Mouse (Mus musculus): ENCODE data around the gene Gm20388. TPM values are rescaled to one million over a fixed set of nuclear protein-coding genes. Genes with fewer than 3 reads are reported as not detected.

Gene Gm20388
- polyA plus RNA-seq, 1 experiment from 2014 or later = 12.4 TPM

DNA sequence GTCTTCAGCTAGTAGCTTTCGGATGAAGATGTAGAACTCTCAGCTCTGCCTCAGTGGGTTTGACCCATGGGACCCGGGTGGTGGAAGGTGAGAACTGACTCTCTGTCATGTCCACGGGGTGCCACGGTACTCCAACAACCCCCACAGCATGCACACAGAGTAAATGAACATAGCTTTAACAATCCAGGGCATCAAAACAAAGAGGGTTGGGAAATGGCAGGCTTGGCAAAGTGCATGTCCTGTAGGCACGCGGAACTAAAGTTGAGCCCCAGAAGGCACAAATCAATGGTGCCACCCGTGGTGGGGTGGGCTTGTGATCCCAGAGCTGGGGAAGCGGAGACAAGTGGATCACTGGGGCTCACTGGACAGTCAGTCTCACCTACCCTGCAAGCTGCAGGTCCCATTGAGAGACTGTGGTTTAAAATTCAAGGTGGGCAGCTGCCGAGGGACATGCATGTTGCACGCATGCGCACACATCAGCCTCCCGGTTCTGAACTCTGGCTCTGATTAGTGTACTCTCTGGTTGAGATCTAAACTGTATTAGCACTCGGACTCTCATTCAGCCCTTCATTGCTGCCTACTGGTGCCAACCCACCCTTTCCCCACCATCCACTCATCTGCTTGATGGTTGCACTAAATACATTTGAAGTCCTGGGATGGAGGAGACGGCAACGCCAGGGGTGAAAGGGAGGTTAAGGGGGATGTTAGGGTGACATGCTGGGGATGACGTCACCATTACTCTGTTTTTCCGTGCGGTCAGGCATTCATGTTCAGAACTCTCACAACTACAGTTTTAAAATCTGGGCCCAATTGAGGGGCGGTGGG, 2037.9 kb downstream of the Gm20388 start:
- H3K9ac ChIP-seq (ENCODE audit: low read depth, low read length) = peak overlapping the region; percentile 57
- no peaks in the 10 kb centered on the region for H3K9me3 ChIP-seq (ENCODE audit: control insufficient read depth, low read length)
- peak overlapping the region; percentile 71 for H3K4me2 ChIP-seq (ENCODE audit: low read length)
- peak overlapping the region; percentile 39 for H3K4me3 ChIP-seq (ENCODE audit: low read length)
- no peaks in the 10 kb centered on the region for H3K27me3 ChIP-seq (replicated peaks; ENCODE audit: control insufficient read depth, insufficient read depth, low read length)
- H3K4me1 ChIP-seq (ENCODE audit: control insufficient read depth, insufficient read depth, low read depth, low read length) = peaks cover 37% of the 10 kb centered on the region
- H3K36me3 ChIP-seq (ENCODE audit: control insufficient read depth, insufficient read depth, low read length) = no peaks in the 10 kb centered on the region
- no peak for ATAC-seq
- WGBS = 59% methylated on average over 19 of the region's 19 CpGs
- peak overlapping the region; percentile 55; the same call in 1 of the 2 replicates for H3K27ac ChIP-seq (ENCODE audit: low read depth, low read length)

- Histone ChIP-seq H3K9ac (ENCODE audit: low read depth, low read length) (peak within 1 kb of the TSS; percentile 95), H3K27ac (ENCODE audit: low read depth, low read length) (peak within 1 kb of the TSS; percentile 97), H3K4me3 (ENCODE audit: low read length) (peak within 1 kb of the TSS; percentile 89), H3K27me3 (replicated peaks; ENCODE audit: control insufficient read depth, insufficient read depth, low read length) (no peaks in the 10 kb centered on the region), H3K9me3 (ENCODE audit: control insufficient read depth, low read length) (no peaks in the 10 kb centered on the region), H3K36me3 (ENCODE audit: control insufficient read depth, insufficient read depth, low read length) (no peaks in the 10 kb centered on the region; the same call in 1 of the 2 replicates), H3K4me1 (ENCODE audit: control insufficient read depth, insufficient read depth, low read depth, low read length) (peaks cover 37% of the 10 kb centered on the region), H3K4me2 (ENCODE audit: low read length) (peak within 1 kb of the TSS; percentile 71)
- WGBS = 73% methylated on average over 6 of the region's 6 CpGs
- 0 out of 2 replicates have a peak, but pooled peaks have one; percentile 0 for ATAC-seq
Observed at GRCm38 (mm10) chr8:121949222-121949800, 2038.7 kb downstream of the Gm20388 start, which contains the start of gene Banp. Banp (plus strand) TSS chr8:121949750.

GRCm38 (mm10) chr8:121949941-121950748, 2039.5 kb downstream of the Gm20388 start:
- WGBS = 0% methylated on average over 47 of the region's 66 CpGs
- Histone ChIP-seq H3K9me3 (ENCODE audit: control insufficient read depth, low read length) (no peaks in the 10 kb centered on the region), H3K4me1 (ENCODE audit: control insufficient read depth, insufficient read depth, low read depth, low read length) (peaks cover 37% of the 10 kb centered on the region), H3K36me3 (ENCODE audit: control insufficient read depth, insufficient read depth, low read length) (no peaks in the 10 kb centered on the region; the same call in 1 of the 2 replicates), H3K4me3 (ENCODE audit: low read length) (peak overlapping the region; percentile 89), H3K4me2 (ENCODE audit: low read length) (peak overlapping the region; percentile 52), H3K27ac (ENCODE audit: low read depth, low read length) (peak overlapping the region; percentile 97), H3K27me3 (replicated peaks; ENCODE audit: control insufficient read depth, insufficient read depth, low read length) (no peaks in the 10 kb centered on the region), H3K9ac (ENCODE audit: low read depth, low read length) (peak overlapping the region; percentile 95)
- peak; percentile 97 for ATAC-seq

DNA sequence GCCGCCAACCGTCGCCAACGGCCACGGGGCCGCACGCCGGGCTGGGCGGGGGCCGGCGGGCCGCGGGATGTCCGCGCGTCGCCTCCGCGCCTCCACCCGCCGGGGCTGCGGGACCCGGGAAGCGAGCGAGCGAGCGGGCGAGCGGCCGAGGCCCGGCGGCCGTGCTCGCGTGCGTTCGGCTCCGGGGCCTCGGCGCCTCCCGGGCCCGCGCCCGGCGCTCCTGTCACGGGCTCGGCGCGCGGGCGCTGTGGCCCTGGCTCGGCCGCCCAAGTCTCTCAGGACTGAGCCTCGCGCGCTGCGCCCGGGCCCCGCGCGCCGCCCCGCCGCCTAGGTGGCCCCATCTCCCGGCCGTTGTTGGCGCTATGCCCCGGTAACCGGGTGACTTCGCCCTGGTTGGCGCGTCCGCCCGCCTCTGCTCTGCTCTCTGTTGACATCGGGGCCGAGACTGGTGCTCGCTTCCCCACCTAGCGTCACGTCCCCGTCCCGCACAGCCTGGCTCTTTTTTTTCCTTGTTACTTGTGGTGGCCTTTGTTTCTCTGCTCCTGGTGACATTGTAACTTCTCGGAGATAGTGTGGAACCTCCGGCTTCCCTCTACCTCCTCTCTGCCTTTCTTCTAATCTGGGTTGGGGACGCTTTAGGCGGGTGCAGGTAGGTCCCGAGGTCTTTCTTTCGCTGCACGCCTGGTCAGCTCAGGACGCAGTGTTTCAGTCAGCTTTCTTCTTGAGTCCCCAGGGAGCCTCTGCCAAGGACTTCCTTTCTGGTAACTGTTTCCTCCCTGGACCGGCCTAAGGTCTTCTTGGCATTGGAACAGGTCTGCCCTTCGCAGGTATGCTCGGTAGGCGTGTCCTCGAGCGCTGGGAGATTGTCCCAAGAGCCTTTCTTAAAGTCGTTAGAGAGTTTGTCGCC, 2040.4 kb downstream of the Gm20388 start:
- peak overlapping the region; percentile 89 for H3K4me3 ChIP-seq (ENCODE audit: low read length)
- peak; percentile 1 for ATAC-seq
- H3K4me2 ChIP-seq (ENCODE audit: low read length) = peak overlapping the region; percentile 95
- peaks cover 4% of the 10 kb centered on the region; the same call in 1 of the 2 replicates for H3K36me3 ChIP-seq (ENCODE audit: control insufficient read depth, insufficient read depth, low read length)
- no peaks in the 10 kb centered on the region for H3K9me3 ChIP-seq (ENCODE audit: control insufficient read depth, low read length)
- H3K27ac ChIP-seq (ENCODE audit: low read depth, low read length) = peak overlapping the region; percentile 97
- under 1% methylated on average over 61 of the region's 97 CpGs for WGBS
- H3K27me3 ChIP-seq (replicated peaks; ENCODE audit: control insufficient read depth, insufficient read depth, low read length) = no peaks in the 10 kb centered on the region
- peak overlapping the region; percentile 95 for H3K9ac ChIP-seq (ENCODE audit: low read depth, low read length)
- peaks cover 37% of the 10 kb centered on the region for H3K4me1 ChIP-seq (ENCODE audit: control insufficient read depth, insufficient read depth, low read depth, low read length)

GRCm38 (mm10) chr8:121951656-121952009, 2041.0 kb downstream of the Gm20388 start:
- 33% methylated on average over 7 of the region's 7 CpGs for WGBS

GRCm38 (mm10) chr8:121952122-121952521, 2041.5 kb downstream of the Gm20388 start:
- Histone ChIP-seq H3K4me3 (ENCODE audit: low read length) (no peak overlapping the region), H3K9ac (ENCODE audit: low read depth, low read length) (peak overlapping the region; percentile 11; the same call in 1 of the 2 replicates), H3K4me1 (ENCODE audit: control insufficient read depth, insufficient read depth, low read depth, low read length) (peaks cover 35% of the 10 kb centered on the region)

More at GRCm38 (mm10) chr8:121951656-121952009, 2041.0 kb downstream of the Gm20388 start:
- Histone ChIP-seq H3K4me3 (ENCODE audit: low read length) (peak overlapping the region; percentile 89), H3K27me3 (replicated peaks; ENCODE audit: control insufficient read depth, insufficient read depth, low read length) (no peaks in the 10 kb centered on the region), H3K4me2 (ENCODE audit: low read length) (peak overlapping the region; percentile 95), H3K27ac (ENCODE audit: low read depth, low read length) (peak overlapping the region; percentile 97), H3K36me3 (ENCODE audit: control insufficient read depth, insufficient read depth, low read length) (peaks cover 4% of the 10 kb centered on the region; the same call in 1 of the 2 replicates), H3K4me1 (ENCODE audit: control insufficient read depth, insufficient read depth, low read depth, low read length) (peaks cover 37% of the 10 kb centered on the region), H3K9me3 (ENCODE audit: control insufficient read depth, low read length) (no peaks in the 10 kb centered on the region), H3K9ac (ENCODE audit: low read depth, low read length) (peak overlapping the region; percentile 95)
- no peak for ATAC-seq

GRCm38 (mm10) chr8:121952800-121953199, 2042.2 kb downstream of the Gm20388 start:
- WGBS = 83% methylated on average over 7 of the region's 7 CpGs
- H3K27ac ChIP-seq (ENCODE audit: low read depth, low read length) = no peak overlapping the region
- no peak for ATAC-seq
- no peak overlapping the region for H3K4me3 ChIP-seq (ENCODE audit: low read length)
- H3K9ac ChIP-seq (ENCODE audit: low read depth, low read length) = no peak overlapping the region
- H3K4me1 ChIP-seq (ENCODE audit: control insufficient read depth, insufficient read depth, low read depth, low read length) = peaks cover 30% of the 10 kb centered on the region
- H3K27me3 ChIP-seq (replicated peaks; ENCODE audit: control insufficient read depth, insufficient read depth, low read length) = no peaks in the 10 kb centered on the region
- peaks cover 4% of the 10 kb centered on the region; the same call in 1 of the 2 replicates for H3K36me3 ChIP-seq (ENCODE audit: control insufficient read depth, insufficient read depth, low read length)
- H3K4me2 ChIP-seq (ENCODE audit: low read length) = no peak overlapping the region
- no peaks in the 10 kb centered on the region for H3K9me3 ChIP-seq (ENCODE audit: control insufficient read depth, low read length)

More at GRCm38 (mm10) chr8:121952122-121952521, 2041.5 kb downstream of the Gm20388 start:
- Histone ChIP-seq H3K27me3 (replicated peaks; ENCODE audit: control insufficient read depth, insufficient read depth, low read length) (no peaks in the 10 kb centered on the region), H3K4me2 (ENCODE audit: low read length) (peak overlapping the region; percentile 95), H3K36me3 (ENCODE audit: control insufficient read depth, insufficient read depth, low read length) (peaks cover 4% of the 10 kb centered on the region; the same call in 1 of the 2 replicates), H3K27ac (ENCODE audit: low read depth, low read length) (no peak overlapping the region), H3K9me3 (ENCODE audit: control insufficient read depth, low read length) (no peaks in the 10 kb centered on the region)
- ATAC-seq = no peak
